Mouse (Mus musculus) inflammation-experienced regulatory T-cells (primary cell): Measurements from ENCODE around the gene Pcbd1. TPM values are rescaled to one million over a fixed set of nuclear protein-coding genes. Genes with fewer than 3 reads are reported as not detected.

Source experiments
- polyA plus RNA-seq, 2 experiments: library from polyadenylated mRNA; unstranded; fragments of 100-300 nt; shearing (Covaris generic); gene quantifications; one replicate each; pipeline ENCODE4 v1.2.1; 2017

Gene Pcbd1
- under 1 TPM in 1 of 2 experiments, not detected in 1; 0.90 TPM for polyA plus RNA-seq

DNA sequence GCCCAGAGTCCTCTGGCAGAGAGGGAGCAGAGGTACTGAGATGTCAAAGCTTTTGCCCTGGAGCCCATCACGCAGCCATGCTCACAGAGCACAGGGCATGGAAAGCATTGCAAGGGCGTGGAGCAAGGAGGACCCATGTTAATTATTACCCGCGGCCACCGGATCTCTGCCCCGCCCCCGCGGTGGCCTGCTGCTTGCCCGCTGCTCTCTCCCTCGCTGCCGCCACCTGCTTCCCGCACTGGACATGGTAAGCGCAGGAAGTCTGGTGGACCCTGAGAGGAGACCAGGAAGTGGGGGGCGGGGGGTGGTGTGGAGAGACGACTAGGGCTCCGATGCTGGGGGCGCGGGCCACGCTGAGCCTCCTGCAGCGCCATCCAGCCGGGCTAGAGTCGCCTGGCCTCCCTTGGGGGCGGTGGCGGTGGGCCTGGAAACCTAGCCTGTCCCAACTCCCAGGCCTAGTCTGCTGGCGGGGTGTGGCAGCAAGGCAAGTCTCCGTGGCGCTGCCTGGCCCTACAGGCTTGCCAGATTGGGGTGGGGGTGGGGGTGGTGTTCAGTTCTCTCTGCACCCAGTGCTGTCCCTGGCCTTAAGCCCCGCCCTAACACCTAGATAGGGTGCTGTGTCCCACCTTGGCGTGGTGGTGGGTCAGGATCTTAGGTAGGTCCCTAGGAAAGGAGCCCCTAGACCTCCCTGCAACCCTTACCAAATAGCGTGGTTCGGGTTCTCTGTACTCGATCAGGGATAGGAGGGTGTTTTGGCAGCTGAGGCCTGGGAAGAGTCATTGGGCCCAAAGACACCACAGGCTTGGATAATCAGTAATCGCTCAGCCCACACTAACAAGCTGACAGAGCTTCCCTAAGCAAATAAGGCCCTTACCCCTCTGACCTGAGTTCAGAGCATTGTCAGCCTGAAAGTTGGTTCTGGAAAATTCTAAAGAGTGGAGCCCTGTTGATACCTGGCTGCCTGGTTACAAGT lies at the start of gene Pcbd1:
Pcbd1 (plus strand) TSS at position 162 of the 973 bp plus-strand sequence.

Other genes with a start within 250 kb of the Pcbd1 start
- gene Sgpl1, start 58.4 kb downstream of the Pcbd1 start, polyA plus RNA-seq: 10 to 100 TPM; 76.3 to 79.3 TPM
- gene Tbata, start 82.6 kb downstream of the Pcbd1 start, polyA plus RNA-seq: under 1 TPM in 1 of 2 experiments, not detected in 1; 0.42 TPM
- gene Adamts14, start 184.1 kb downstream of the Pcbd1 start, polyA plus RNA-seq: 1 to 10 TPM in 1 of 2 experiments, under 1 TPM in 1; 0.07 to 1.5 TPM
- 10 to 100 TPM in 1 of 2 experiments, 1 to 10 TPM in 1; 7.6 to 17.1 TPM for gene Prf1, start 208.5 kb downstream of the Pcbd1 start, polyA plus RNA-seq